Mouse (Mus musculus) erythroblast, embryonic 14.5 days (primary cell): ENCODE results near the gene Gfod1.

Source experiments
- GATA1 ChIP-seq: IDR thresholded peaks from 2 replicates; pipeline ENCODE4 v1.6.1; 2012; ENCODE audit warnings: low read length, inconsistent platforms, mixed read lengths
- TAL1 ChIP-seq: IDR thresholded peaks from 3 replicates; pipeline ENCODE4 v1.6.1; 2012; ENCODE audit warnings: low read length, inconsistent platforms, mixed read lengths

- TF ChIP-seq TAL1 (no peak), GATA1 (no peak)
These were observed 110.0 kb downstream of the Gfod1 start for GRCm38 (mm10) chr13:43193932-43194331.
